Mouse (Mus musculus): ENCODE results near the gene Commd7. TPM values are rescaled to one million over a fixed set of nuclear protein-coding genes. Genes with fewer than 3 reads are reported as not detected.

The Commd7 gene
- total RNA-seq, 4 experiments from 2014 or later, result 10.7 to 14.7 (median 12.9) TPM

GRCm38 (mm10) chr2:153622449-153622848 lies 10.1 kb downstream of the Commd7 start:
- DNase-seq (ENCODE audit: low spot score), result no peak

DNA sequence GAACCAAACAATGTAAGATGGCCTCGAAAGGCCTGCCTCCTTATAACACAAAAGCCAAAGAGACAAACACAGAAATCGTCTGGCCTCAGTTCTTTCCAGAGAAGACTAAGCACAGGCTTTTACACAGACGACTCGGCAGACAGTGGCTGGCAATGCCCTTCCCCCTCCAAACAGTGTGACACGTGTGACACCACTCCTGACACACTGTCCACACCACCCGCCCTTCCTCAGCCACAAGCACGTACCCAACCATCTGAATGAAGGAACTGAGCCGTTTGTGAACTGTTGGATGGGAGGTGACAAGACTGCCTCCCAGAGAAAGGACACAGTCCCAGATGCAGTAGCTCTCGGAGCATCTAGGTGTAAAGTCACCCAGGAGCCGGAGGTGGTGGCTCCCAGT lies 13.7 kb downstream of the Commd7 start:
- DNase-seq (ENCODE audit: low spot score), result no peak

- no peak for DNase-seq (ENCODE audit: low spot score)
These were observed 14.1 kb downstream of the Commd7 start for GRCm38 (mm10) chr2:153618439-153618838.

GRCm38 (mm10) chr2:153616893-153617292 lies 15.7 kb downstream of the Commd7 start:
- no peak for DNase-seq (ENCODE audit: low spot score)

DNA sequence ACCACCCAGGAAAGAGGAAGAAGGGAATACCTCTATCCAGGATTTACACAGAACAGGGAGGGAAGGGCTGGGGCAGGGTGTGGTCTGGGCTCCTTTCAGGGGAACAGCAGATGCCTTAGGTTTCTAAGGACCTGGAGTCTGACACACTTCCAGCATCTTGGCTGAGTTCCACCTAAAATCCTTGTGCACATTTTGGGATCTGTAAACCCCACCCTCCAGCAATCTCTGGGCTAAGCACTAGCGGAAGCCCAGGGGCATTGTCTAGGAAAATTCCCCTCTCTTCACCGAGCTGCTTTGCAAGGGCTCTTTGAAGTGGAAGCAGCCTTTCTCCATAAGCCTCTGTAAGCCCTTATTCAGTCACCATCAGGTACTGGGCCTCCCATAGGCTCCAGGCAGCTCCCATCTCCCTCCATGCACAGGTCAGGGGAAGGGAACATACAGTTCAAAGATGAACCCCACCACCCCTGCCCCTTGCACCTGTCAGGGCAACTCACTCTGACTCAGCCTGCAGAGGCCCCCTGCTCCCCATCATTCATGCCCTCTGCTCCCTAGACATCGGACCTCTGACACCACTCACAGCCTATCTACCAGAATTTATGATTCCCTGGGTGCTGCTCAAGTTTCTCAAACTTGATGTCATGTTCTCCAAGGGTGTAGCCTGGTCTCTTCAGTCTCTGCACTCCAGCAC lies 19.8 kb downstream of the Commd7 start:
- peak; percentile 28 for DNase-seq (ENCODE audit: low spot score)

DNA sequence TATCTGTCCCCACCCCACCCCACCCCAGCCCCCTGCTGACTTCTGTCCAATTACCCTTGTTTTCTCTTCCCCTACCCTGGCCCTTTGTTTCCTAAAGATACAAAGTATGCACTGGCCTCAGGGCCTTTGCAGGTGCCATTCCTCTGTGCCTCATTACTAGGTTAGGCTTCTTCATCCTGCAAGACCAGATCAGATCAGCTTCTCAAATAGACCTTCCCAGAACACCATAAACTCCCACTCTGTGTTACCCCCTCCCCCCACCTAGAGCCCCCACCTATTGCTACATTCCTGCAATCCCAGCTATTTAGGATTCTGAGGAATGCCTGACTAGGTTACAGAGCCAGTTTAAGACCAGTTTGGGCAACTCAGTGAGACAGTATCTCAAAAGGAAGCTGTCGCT lies 20.8 kb downstream of the Commd7 start:
- DNase-seq (ENCODE audit: low spot score), result no peak

GRCm38 (mm10) chr2:153611241-153611630 lies 21.3 kb downstream of the Commd7 start:
- DNase-seq (ENCODE audit: low spot score), result no peak

- no peak for DNase-seq (ENCODE audit: low spot score)
These were observed 21.9 kb downstream of the Commd7 start for GRCm38 (mm10) chr2:153610426-153611240.

DNA sequence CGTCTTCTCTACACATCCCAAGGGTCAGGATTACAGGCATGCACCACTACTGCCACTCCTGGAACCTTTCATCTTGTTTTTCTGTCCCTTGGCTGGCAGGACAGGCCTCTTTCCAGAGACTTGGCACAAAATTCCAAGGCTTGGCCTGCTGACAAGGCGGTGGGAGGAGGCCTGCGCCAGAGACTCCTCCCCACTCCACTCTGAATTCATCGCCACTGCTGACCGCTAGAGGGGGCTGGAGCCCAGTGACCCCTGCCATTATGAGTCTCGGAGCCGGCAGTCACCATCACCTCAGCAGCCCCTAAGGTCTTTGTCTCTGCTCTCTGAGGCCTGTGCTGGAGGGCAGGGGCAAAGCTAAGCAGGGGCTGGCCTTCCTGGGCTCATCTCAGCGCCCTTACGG lies 23.0 kb downstream of the Commd7 start:
- peak; percentile 79 for DNase-seq (ENCODE audit: low spot score)

GRCm38 (mm10) chr2:153609058-153609457 lies 23.5 kb downstream of the Commd7 start:
- no peak for DNase-seq (ENCODE audit: low spot score)

DNA sequence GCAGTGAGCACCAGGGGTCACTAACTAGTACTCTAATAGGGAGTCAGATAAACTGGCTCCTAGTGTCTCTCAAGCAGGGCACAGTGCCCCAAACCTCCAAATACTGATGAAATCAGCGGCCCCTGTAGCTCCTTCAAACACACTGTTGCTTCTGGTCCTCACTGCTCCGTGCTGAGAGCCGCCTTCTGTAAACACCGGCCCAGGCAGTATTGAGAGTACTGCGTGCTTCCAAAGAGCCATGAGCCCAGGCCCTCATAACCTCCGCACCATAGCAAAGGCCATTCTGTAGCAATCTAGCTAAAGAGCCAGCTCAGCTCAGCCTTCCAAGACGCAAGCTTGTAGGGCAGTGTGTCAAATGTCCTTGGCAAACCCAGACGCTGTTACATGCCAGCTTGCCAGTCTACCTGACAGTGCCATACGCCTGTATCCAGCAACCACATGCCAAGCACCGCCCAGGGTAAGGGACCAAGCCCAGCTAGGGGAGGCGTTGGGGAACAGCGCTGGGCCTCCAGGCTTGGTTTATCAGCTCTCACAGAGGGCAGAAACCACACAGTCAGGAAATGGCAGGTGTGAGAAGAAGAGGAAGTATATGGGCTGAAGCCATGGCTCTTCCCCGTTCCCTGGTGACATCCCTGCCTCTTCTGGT lies 24.6 kb downstream of the Commd7 start:
- peak; percentile 41 for DNase-seq (ENCODE audit: low spot score)

GRCm38 (mm10) chr2:153606421-153606820 lies 26.2 kb downstream of the Commd7 start:
- no peak for DNase-seq (ENCODE audit: low spot score)

DNA sequence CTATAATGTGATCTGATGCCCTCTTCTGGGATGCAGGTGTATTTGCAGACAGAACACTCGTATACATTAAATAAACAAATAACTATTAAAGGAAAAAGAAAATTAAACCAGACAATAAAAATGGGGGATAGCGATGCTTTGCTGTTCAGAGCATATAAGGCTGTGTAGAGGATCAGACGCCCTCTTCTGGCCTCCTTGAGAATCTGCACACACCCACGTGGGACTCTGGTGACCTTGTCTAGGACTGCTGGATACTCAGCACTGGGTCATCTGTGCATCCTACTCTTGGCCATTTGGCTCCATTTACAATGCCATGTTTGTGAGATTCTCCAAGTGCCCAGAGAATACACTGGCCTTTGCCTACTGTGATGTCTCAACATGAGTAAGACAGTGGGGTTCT lies 28.9 kb downstream of the Commd7 start:
- no peak for DNase-seq (ENCODE audit: low spot score)

DNA sequence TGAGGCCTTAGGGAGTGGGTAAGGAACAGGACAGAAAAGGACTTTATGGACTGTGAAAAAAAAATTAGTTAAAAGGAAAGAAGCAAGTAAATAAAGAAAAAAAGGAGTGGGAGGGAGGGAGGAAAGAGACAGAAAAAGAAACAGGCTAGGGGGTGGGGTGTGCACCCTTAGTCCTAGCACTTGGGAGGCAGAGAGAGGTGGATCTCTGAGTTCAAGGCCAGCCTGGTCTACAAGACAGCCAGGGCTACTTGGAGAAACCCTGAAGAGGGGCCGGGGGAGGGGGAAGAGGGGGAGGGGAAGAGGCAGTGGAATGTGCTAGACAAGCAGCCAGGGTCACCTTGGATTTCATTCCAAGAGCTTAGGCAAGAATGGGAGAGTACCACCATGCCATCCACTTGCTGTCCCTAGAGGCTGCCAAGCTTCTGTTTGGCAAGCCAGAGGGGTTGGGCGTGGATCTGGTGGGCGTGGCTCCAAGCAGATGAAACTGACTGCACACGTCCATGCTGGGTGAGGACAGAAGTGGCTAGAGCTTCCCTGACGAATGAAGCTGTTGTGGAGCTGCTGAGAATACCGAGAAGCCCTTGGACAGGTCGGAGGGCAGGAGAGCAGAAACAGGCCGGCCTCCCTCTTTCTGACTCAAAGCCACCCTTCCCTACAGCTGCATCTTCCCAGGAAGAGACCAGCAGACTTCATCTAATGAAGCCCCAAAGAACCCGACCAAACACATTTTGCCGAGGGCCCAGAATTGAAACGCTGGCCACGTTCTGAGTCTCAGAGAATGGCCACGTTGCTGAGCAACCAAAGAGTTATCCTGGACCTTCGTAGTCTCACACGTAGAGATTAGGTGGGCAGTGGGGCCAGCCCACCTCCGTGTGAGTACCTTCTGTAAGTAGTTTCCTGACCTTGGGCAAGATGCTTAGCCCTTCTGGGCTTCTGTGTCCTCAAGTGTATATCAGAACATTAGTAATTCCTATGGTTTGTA lies 31.6 kb downstream of the Commd7 start:
- peak; percentile 45 for DNase-seq (ENCODE audit: low spot score)

DNA sequence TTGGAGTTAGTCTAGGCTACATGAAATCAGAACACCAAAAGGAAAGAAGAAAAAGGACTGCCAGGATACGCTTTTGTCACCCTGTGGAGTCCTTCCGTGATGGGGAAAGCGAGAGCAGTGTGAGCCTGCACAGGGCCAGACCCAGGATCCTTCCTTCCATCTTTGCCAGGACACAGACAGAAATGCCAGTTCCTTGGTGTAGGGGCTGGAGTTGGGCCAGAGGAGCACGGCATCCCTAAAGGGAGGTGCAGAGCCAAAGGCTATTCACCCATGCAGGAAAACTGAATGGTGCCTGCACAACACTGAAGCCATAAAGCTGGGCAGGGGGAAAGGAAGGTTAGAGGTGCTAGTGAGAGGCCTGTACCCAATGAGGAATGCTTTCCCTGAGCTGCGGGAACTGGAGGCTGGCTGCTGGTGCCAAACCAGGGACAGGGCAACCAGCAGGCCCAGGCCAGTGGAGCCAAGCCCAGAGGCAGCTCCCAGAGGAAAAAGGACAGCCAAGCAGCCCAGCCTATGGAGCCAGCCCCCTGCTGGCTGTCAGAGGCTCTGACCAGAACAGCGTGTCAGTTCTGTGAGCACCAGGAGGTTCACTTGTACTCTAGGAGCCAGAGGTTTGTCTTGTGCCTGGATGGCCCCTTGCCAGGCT lies 32.4 kb downstream of the Commd7 start:
- peak; percentile 11 for DNase-seq (ENCODE audit: low spot score)

DNA sequence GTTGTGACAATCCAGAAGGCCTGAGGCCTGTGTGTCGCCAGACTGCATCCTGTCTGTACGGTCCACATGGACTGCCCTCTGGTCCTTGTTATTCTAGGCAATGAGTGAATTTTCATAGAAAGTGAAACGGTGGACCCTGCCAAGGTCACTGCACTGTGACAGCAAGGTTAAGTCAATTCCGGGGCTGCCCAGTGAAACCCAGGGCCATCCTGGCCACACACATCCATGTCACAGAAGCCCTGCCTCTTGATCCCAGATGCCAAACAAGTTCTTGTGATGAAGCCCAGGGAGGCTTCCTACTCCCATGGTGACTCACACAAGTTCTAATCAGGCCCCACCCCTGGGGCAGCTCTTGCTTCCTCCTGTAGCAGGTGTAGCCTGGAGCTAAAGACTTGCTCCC lies 35.0 kb downstream of the Commd7 start:
- DNase-seq (ENCODE audit: low spot score), result no peak

- no peak for DNase-seq (ENCODE audit: low spot score)
These were observed 35.6 kb downstream of the Commd7 start for GRCm38 (mm10) chr2:153597014-153597413.

GRCm38 (mm10) chr2:153594998-153595397 lies 37.6 kb downstream of the Commd7 start:
- no peak for DNase-seq (ENCODE audit: low spot score)

DNA sequence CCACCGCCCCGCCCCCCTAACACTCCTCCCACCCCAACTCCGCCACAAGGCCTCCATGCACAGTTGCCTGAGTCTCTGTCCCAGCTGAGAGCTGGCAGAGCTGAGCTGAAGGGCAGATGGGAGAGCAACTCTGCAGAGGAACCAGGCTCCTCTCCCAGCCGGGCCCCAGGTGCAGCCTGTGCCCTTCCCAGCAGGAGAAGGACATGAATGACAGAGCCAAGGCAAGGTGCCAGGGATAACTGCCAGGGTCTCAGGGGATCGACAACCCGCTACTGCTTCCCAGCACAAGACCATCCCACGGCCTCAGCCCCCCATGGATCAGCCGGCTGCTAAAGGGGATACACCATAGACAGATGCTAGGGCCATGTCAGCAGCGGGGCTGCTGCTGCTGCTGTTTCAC lies 39.4 kb downstream of the Commd7 start:
- DNase-seq (ENCODE audit: low spot score), result no peak

DNA sequence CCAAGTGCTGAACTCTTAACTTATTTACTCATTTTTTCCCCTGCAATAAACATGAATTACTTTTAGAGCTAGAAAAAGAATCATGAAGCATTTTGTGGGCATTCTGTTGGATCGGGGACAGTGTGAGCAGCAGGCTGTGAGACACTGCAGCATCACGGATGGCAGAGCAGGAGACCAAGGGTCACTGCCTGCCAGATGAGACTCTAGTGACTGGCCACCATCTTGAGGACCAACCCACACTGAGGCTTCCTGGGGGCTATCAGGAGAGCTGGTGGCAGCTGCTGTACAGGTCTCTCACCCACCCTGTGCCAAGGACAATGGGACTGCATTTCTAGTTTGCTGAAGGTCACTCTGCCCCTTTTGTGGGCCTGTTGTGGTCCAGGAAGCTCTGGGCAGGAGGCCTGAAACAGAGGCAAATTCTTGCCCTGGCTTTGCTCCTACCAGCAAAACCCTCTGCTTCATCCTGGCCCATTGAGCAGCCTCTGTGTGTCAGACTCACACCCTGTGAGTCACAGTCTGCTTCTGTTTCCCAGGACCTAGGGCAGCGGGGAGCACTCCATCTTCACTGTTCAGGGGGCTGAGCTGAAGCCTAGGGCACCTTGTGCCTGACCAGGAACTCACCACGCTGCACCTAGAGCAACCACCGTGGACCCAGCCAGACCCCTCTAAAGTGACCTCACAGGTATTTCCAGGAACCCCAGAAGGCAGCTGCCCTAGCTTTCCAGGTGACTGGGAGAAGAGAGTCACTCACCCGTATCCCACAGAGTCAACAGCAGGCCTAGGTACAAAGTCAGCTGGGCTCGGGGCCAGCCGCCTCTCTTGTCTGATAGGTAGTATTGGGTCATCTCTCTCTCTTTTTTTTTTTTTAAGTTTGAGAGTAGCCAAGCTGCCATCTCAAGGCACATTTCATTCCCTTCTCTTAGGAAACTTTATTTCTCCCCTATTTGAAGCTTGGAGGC lies 40.2 kb downstream of the Commd7 start:
- no peak for DNase-seq (ENCODE audit: low spot score)

Data from heart, adult 8-10 months (tissue).